Mouse (Mus musculus): ENCODE results near the gene Ofcc1.

Gene Ofcc1

DNA sequence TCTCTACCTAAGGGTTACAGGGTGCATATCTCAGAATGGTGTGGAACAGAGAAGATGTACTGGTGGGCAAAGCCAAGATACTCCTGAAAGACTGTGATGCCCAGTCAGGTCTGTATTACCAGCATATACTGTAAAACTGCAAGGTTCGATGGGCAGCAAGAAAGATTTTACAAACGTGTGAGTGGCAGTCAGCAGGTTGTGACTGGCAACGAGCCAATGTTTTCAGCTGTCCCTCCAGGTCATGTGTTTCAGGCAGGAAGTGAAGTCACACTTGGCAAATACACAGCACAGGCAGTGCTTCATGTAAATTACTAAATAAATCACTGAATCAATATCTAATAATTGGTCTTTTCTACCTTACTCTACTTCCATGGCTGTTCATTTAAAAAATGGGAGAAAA, at the start of gene Ofcc1:
Ofcc1 (minus strand) TSS at position 163 of the 400 bp plus-strand sequence.
- no peak for DNase-seq (ENCODE audit: low read depth, low spot score)

DNA sequence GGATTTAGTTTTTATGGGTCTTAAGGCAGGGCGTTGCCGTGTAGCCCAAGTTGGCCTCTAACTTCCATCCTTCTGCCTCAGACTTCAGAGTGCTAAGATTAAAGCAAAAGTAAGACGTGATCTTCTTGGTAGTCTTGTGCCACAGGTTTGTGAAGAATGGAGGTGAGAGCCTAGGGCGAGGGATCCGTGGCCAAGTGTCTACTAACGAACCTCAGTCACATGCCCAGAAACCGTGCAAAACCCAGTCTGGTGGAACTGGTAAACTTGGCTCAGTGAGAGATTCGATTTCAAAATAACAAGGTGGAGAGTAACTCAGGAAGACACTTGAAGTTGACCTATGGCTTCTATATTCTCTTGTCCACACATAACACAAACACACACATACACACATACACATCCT, 28.9 kb upstream of the Ofcc1 start:
- no peak for DNase-seq (ENCODE audit: low read depth, low spot score)

DNA sequence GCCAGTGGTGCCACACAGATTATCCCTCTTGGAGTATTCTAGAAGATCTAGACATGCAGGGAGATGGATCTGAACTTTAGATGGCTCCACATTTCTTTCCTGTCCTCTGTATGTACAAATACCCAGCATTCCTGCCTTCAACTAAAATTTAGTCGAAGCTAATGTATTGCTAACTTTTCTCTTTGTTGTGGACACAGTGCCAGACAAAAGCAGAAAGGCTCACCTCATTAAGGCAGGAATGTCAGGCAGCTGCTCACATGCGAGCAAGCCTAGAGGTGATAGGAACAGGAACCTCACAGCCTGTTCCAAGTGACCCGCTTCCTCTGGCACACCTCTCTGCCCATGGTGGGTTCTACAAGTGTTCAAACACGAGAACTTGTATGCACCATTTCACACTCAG, 26.2 kb upstream of the Ofcc1 start:
- DNase-seq (ENCODE audit: low read depth, low spot score): no peak

DNA sequence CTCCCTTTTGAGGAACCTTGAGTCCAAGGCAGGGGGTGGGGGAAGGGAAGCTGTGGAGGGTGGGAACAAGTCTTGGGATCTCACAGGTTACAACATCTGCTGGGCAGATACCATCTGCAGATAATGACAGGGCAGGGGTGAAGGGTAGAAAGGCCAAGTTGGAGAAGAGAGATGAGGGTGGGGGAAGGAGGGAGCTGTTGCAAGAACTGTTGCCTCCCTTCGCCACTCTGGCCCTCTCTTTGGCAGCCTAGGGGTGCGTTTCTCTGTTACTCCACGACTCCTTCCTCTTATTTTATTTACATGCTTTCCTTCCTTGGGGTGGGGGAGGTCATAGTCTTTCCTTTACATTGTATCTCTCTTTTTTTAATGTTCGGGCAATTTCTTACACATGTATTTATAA, 23.7 kb upstream of the Ofcc1 start:
- no peak for DNase-seq (ENCODE audit: low read depth, low spot score)

DNA sequence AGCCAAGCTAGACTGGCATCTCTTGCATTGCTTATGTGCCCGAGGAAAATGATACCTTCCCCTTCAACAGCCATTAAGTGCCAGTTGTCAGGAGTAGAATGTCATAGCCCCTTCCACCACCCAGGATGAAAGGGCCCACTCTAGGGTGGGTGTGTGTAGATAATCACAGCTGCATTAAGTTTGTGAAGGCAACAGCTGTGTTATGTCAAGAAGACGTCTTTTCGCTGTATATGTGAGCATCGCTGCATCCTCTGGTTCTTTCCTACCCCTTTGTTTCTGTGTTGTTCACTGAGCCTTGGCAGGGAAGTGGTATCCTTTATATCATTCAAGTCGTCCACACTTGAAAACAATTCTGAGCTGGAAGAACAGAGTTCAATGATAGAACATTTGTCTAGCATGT, 15.5 kb upstream of the Ofcc1 start:
- no peak for DNase-seq (ENCODE audit: low read depth, low spot score)

DNA sequence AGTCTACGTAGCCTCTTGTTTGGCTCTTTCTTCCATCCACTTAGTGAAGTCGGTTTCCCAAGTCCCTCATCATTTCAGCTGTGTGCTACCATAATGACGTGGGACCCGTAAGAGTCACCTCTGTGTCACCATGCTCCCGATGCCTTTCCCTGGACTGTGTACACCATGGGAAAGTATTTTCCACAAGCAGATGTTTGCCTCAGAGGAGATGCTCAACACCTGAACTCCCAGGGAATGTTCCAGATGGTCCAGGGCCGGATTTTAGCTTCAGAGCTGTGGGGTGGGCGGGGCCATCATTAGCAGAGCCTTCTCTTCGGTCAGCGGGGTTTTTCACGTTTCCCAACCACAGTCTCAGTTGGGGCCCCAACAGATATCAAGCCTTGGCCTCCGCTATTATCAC, 5.5 kb upstream of the Ofcc1 start:
- no peak for DNase-seq (ENCODE audit: low read depth, low spot score)

DNA sequence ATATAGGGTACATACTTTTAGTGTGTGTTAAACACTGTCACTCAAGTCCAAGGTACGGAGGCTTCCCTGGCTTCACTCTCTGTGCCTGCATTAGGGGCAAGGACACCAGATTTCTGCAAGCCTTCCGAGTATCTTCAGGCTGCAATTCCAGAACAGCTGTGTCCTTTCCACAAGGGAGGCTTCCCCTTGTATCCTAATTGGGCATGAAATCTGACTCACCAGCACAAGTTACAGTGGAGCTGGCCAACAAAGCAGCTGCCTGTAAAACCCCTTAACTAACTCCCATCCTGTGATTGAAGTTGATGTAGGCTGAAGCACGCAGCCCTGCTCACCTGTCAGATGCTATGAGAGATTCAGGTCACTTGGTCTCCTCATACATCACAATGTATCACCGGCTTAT, 3.6 kb upstream of the Ofcc1 start:
- no peak for DNase-seq (ENCODE audit: low read depth, low spot score)

DNA sequence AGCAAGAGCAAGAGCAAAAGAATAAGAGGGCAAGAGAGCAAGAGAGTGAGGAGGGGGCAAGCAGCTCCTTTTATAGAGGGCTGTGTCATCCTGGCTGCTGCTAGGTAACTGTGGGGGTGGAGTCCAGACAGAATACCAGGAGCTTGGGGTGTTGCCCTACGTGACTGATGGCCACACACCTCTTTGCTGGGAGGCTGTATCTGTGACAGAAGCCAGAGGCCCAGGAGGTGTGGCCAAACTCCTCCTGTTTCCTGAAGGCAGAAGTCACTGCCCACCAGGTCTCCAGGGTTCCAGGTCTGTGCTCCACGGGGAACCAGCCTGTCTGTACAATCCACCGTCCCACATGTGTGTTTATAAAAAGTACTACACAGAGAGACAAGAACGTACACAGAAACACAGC, 558 bp downstream of the Ofcc1 start:
- no peak for DNase-seq (ENCODE audit: low read depth, low spot score)

DNA sequence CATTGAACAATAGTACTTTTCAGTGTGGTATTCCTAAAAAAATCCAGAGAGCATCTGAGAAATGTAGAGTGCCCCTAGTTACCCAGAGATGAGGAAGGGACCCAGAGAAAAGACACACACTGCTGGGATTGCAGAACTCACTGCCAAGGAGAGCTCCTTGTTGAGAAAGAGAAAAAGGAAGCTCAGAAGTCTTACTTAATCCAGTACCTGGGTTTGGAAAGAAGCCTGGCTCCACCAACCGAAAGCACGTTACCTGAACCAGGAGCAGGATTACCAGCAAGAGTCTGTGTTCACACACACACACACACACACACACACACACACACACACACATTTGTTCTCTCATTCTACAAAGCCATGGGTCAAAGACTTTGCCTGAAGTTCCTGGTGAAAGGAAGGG, 14.2 kb downstream of the Ofcc1 start:
- no peak for DNase-seq (ENCODE audit: low read depth, low spot score)

DNA sequence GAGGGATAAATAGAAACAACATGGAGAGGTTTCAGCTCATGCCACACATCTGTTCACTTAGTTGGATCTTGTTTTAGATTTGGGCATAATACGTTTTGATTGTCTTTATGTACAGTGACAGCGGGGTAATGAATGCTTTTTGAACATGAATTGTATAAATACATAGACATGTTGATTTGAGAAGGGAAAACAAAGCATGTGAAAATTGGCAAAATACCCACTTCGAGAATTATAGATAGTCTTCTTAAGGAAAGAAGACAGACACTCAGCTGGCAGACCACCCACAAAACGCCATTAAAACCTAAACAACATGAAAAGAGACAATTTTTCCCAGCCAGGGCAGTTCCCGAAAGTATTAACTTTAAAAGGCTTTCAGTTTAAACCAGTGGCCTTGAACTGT, 37.9 kb downstream of the Ofcc1 start:
- DNase-seq (ENCODE audit: low read depth, low spot score): no peak

DNA sequence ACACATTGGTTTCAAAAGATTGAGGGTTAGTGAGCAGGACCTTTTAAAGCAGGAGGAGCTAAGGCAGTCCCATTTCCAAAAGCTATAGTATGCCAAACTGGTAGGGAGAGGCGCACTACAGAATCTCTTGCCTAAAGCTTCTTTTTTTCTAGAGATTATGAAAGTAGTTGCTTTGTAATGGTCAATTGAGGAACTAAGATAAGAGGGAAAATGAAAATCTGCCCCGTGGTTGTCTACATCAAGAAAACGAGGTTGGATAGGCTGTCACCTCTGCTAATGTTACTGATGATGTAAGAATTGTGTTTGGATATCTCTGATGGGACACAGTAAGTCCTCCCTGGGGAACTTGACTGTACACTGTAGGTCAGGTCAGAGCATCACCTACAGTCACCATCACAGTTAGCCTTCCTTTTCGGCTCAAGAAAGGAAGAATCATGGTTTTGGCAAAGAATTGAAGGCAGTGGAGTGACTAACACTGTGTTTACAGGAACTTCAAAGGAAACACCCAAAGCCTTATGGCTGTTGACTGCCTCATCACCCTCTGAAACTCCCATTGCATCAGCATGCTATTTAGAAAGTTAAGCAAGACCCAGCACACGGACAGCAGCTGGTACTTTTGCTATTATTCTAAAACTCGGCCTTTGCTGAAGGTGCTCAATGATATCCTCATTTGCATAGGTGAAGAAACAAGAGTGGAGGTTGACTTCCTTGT, 40.3 kb downstream of the Ofcc1 start:
- DNase-seq (ENCODE audit: low read depth, low spot score): no peak

DNA sequence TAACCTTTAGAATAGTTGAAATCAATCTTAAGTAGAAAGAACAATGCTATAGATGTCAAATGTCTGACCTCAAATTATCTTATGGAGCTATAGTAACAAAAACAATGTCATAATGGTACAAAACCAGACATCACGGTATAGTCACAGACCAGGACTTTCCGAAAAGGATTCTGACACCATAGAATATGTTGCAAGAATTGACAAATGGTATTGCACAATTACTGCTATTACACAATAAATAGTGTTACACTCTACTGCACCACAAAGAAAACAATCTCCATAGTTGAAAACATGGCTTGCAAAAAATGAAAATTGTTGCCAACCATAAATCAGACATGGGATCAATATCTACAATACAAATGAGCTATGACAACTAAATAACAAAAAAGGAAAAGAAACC, 43.5 kb downstream of the Ofcc1 start:
- DNase-seq (ENCODE audit: low read depth, low spot score): no peak

DNA sequence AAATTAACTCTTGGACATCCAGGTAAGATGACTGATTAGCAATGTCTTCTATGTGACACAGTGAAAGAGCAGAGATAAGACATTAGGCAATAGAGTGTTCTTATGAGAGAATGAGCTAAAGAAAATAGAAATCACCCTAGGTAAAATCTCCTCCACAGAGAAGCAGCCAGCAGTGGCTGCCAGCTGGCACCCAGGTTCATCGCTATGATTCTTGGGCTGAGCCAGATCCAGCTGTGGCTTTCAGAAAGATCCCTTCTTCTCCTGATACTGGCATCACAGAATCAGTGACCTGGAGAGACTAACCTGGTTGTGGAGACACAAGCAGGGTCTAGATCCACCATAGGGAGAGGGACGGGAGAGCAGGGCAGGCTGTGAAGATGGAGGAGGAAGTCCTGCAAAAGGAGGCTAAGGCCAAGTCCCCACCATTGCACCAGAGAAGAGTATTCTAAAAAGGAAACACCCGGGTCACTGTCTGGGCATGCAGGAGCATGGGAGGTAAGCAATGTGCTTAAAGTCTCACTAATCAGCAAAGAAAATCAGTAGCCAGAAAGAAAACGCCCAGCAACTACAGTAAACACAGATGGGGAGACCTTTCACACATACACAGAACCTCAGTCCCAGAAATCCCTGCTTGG, 46.0 kb downstream of the Ofcc1 start:
- no peak for DNase-seq (ENCODE audit: low read depth, low spot score)

DNA sequence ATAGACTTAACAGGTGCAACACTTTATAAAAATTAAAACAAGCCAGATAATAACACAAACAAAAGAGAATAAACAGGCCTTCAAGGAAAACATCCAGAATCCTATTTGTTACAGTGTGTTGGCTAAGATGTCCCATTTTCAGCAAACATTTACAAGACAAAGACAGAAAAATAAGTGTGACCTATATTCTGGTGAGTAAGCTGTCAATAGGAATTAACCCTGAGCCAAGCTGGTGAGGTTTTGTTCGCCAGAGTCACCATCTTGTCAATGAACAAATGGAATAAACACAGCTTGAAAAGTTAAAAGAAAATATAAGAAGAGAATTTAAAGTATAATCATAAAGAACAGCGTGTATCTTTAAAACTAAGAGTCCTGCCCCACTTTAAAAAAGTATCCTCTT, 68.4 kb downstream of the Ofcc1 start:
- DNase-seq (ENCODE audit: low read depth, low spot score): no peak

DNA sequence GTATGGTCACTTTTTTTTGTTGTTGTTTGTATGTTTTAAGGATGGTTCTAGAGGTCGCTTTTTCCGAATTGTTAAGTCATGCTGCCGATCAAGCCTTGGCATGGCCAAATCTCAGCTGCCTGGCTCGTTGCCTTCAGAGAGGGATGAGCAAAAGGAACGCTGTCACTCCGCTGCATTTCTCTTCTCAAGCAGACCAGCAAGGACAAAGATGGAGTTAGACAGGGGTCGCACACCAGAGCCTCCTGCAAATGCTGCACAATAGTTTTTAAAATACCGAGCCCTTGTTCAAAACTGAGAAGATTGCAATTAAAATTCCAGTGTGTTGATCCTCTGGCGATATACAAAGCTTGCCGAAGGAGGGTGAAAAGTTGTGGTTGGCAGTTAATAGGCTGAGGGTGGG, 70.4 kb downstream of the Ofcc1 start:
- DNase-seq (ENCODE audit: low read depth, low spot score): no peak

DNA sequence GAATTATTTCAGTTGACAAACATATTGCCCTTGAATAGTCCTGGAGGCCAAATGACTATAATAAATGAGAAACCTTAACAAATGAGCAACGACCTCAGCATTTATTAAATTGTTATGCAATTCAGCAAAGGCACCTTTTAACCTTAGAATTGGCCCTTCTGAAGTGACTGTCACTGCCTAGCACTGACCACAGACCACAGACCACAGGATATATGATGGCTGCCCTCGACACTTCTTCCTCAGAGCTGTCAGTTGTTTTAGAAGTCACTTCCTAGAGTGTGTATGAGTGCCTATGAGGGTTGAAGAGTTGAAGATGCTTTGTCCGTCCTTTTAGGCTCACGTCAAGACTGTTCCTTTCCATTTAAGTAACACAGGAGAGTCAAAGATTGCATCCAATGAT, 72.6 kb downstream of the Ofcc1 start:
- DNase-seq (ENCODE audit: low read depth, low spot score): no peak

DNA sequence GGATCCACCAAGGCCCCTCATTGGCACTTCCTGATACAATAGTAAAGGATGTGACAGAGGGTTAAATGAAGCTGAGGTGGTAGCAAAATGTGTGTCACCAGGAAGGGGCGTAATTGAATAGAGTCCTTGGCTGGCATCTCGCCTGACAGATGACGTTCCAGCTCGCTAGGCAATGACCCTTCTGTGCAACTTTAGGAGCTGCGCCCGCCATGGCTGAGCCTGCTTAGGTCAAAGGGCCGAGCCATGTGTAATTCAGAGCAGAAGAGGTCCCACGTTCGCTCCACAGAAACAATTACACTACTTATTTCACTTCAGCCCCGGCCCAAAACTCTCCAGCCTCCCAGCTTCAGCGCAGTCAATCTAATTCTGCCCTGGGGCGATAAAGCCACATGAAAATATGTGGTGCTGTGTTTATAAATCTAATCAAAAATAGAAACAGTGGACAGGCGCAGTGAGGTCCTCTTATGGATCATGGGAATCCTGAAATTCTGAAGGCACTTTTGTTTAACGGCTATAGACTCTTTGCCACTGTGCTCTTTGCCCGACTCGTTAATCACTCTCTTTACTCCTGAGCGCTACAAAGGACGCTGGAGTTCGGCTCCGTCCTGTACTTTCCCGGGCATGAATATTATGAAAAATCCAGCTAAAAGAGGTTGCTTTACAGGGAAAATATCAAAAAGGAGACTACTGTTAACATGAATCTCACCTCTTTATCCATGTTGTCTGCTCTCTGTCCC, 73.8 kb downstream of the Ofcc1 start:
- DNase-seq (ENCODE audit: low read depth, low spot score): no peak

DNA sequence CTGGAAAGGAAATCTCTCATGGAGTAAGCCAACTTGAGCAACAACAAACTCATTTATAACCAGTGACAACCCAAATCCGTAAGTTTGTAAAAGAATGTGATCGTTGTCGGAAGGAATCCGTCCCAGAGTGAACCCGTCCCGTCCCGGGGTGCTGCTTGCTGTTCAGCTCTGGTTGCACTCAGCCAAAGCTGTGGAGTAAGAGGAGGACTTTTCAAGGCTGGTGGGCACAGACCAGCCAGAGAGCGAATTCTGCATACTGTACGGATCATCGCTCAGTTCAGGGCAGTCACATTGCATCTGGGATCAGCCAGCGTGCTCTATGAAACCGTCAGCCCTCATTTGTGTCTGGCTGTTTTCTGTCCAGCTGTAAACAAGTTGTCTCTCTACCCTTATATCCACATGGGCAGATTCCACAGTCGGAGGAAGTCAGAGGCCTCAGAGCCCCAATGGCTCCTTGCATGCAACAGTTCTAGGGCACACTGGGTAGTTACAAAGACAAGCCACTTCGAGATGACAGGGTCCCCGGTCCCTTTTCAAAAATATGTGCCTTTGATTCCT, 75.9 kb downstream of the Ofcc1 start:
- DNase-seq (ENCODE audit: low read depth, low spot score): no peak

DNA sequence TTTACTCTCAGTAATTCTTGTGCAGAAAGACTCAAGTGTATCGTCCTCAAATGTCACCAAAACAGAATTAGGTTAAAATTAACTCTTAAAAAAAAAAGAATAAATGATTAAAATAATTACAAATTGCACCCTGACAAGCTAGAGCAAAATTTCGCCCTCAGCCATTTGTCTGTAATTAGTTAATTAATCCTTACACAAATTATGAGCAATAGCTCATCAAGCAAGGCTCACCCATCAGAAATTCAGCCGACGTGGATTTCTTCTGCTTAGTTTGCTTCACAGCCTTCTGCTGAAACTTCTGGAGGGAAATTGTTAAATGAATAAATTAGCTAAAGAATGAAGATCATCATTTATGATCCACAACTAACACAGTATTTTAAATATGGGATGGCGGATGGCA, 80.6 kb downstream of the Ofcc1 start:
- no peak for DNase-seq (ENCODE audit: low read depth, low spot score)

DNA sequence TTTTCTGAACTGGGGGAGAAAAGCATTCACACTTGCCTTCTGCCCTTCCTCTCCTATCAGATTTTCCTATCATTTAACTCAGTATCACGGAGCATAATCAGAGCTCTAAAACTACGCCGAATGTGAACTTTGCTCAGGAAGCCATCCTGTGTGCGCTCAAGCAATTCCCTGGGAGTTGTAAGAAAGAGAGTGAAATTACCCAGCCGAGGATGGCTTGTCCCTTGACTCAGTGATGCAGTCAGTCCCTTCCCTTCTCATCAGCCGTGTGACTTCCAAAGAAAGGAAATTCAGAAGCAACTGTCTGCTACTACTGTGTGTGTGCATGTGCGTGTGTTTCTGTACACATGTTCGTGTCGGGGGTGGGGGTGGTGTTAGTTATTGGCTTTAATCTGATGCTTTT, 93.7 kb downstream of the Ofcc1 start:
- no peak for DNase-seq (ENCODE audit: low read depth, low spot score)

DNA sequence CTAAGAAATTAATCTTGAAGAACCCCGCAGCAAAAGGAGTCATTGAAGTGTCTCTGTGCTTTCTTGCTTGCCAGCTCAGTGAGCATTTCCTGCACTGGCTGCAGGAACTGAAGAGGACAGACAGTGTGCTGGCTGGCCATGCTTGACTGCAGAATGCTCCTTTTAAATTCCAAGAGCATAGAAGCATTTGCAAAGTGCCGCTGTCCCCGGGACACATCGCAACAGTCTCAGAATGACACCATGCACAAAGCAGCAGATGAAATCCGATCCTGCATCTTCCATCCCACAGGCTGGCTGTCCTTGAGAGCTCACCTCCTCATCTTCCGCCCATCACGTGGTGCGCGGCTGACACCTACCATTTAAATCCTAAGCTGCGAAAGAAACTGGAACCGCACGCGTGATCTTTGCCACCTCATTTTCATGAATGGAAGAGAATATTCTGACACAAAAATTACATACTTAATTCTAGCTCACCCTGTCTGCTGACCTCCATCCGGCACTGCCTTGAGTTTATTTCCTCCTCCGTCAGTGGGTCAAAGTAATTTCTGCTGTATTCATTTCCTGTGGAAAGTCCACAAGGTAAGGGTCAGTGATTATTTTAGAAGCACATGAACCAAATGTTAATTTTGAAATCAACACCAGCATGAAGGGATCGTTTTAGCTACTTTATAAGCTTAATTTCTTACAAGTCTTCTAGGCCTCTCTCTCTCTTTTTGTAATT, 98.0 kb downstream of the Ofcc1 start:
- DNase-seq (ENCODE audit: low read depth, low spot score): no peak

DNA sequence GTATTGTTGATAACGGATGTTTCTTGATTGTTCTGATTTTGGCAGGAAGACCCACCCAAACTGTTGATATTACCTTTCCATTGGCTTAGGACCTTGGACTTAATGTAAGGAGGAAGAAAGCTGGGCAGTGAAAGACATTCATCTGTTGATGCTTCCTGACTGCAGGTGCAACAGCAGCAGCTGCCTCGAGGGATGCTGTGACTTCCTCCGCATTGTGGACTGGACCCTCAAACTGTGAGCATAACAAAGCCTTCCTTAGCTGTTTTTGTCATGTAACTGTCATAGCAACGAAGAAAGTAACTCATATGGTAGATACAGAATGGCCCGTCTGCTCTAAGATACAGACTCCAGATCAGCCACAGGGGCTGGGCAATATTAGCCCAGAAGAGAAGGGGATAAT, 102.5 kb downstream of the Ofcc1 start:
- DNase-seq (ENCODE audit: low read depth, low spot score): no peak
